Mouse (Mus musculus): ENCODE results near the gene Pcnx2.

GRCm38 (mm10) chr8:125917013-125917412 is 18.9 kb upstream of the Pcnx2 start:
- no peak for TF ChIP-seq EP300 (IDR thresholded peaks at IDR 0.05; ENCODE audit: insufficient read depth, low read depth, low read length)
- no peak for TF ChIP-seq CTCF (IDR thresholded peaks at IDR 0.05)
- no peak for TF ChIP-seq POLR2A (IDR thresholded peaks at IDR 0.05; ENCODE audit: insufficient read depth, low read depth, low read length)

Data from heart, adult 2 months (tissue).